ENCODE assay signal across 14 mouse cellular contexts in genomic region chr13:20434071-20434470, GRCm38 (mm10).
A peak's percentile ranks its signal among the peaks of the same experiment; 100 is the strongest.
DNase-seq lines count a peak whose midpoint lies in the region; ATAC-seq and TF ChIP-seq lines count a peak whose summit lies in the region.
"Had no signal": no experiment of that assay in that cellular context is flagged by ENCODE, and none has a peak within 500 bp of the region (broad histone marks: within the 10 kb centered on the region; RNA-seq: fewer than 3 reads in every experiment).

No protein-coding gene starts in this region.

- no peaks in the 10 kb centered on the region for H3K9me3 ChIP-seq in forebrain, embryonic 11.5 days (ENCODE audit: control insufficient read depth, low read length)
- no peaks in the 10 kb centered on the region for H3K9me3 ChIP-seq in forebrain, embryonic 10.5 days
- H3K9me3 ChIP-seq in hindbrain, postnatal 0 days (ENCODE audit: low read length), result no peaks in the 10 kb centered on the region
- no peaks in the 10 kb centered on the region for H3K9me3 ChIP-seq in hindbrain, embryonic 16.5 days (ENCODE audit: control insufficient read depth, low read length)
- H3K9me3 ChIP-seq: hindbrain, embryonic 15.5 days; limb, embryonic 15.5 days had no signal

- no peaks in the 10 kb centered on the region for H3K4me1 ChIP-seq in forebrain, embryonic 11.5 days (replicated peaks; ENCODE audit: control insufficient read depth, insufficient read depth, low read length)
- H3K4me1 ChIP-seq in forebrain, embryonic 10.5 days, result peaks cover 6% of the 10 kb centered on the region; the same call in 1 of the 2 replicates
- H3K4me1 ChIP-seq in hindbrain, postnatal 0 days (ENCODE audit: insufficient read depth, low read length), result no peaks in the 10 kb centered on the region
- no peaks in the 10 kb centered on the region for H3K4me1 ChIP-seq in hindbrain, embryonic 16.5 days (ENCODE audit: control insufficient read depth, insufficient read depth, low read depth, low read length)
- H3K4me1 ChIP-seq: hindbrain, embryonic 15.5 days; limb, embryonic 15.5 days had no signal

- H3K36me3 ChIP-seq in forebrain, embryonic 11.5 days (ENCODE audit: control insufficient read depth, insufficient read depth, low read length), result no peaks in the 10 kb centered on the region
- H3K36me3 ChIP-seq in forebrain, embryonic 10.5 days (replicated peaks), result no peaks in the 10 kb centered on the region
- no peaks in the 10 kb centered on the region for H3K36me3 ChIP-seq in hindbrain, postnatal 0 days (ENCODE audit: insufficient read depth, low read length)
- H3K36me3 ChIP-seq in hindbrain, embryonic 16.5 days (ENCODE audit: control insufficient read depth, insufficient read depth, low read length), result no peaks in the 10 kb centered on the region
- H3K36me3 ChIP-seq: hindbrain, embryonic 15.5 days; limb, embryonic 15.5 days had no signal

- H3K4me2 ChIP-seq in forebrain, embryonic 11.5 days (ENCODE audit: low read depth, low read length, severe bottlenecking), result no peak overlapping the region
- no peak overlapping the region for H3K4me2 ChIP-seq in hindbrain, postnatal 0 days (ENCODE audit: low read depth, low read length)
- H3K4me2 ChIP-seq in hindbrain, embryonic 16.5 days (ENCODE audit: low read length), result no peak overlapping the region
- H3K4me2 ChIP-seq: hindbrain, embryonic 15.5 days; limb, embryonic 15.5 days had no signal

- no peak for DNase-seq in forebrain, embryonic 11.5 days (ENCODE audit: low spot score)
- no peak for DNase-seq in forebrain, embryonic 10.5 days (ENCODE audit: extremely low spot score, low spot score)
- peak; percentile 24 for DNase-seq in hindbrain, postnatal 0 days (ENCODE audit: low spot score)
- DNase-seq in 416B (ENCODE audit: low read depth), result peak; percentile 25
- DNase-seq in brain, embryonic 14.5 days (ENCODE audit: low read depth), result peak; percentile 55
- no peak for DNase-seq in urinary bladder, postnatal 25 days (ENCODE audit: low spot score)
- DNase-seq: kidney, adult 9 months; right cerebral cortex, postnatal 25 days; thymus, adult 2 months had no signal

- no peaks in the 10 kb centered on the region for H3K27me3 ChIP-seq in forebrain, embryonic 11.5 days (ENCODE audit: control insufficient read depth, insufficient read depth, low read length)
- H3K27me3 ChIP-seq in forebrain, embryonic 10.5 days (ENCODE audit: poor library complexity, severe bottlenecking), result no peaks in the 10 kb centered on the region
- H3K27me3 ChIP-seq in hindbrain, postnatal 0 days (ENCODE audit: insufficient read depth, low read length), result no peaks in the 10 kb centered on the region
- H3K27me3 ChIP-seq in hindbrain, embryonic 16.5 days (replicated peaks; ENCODE audit: control insufficient read depth, insufficient read depth, low read length), result no peaks in the 10 kb centered on the region
- H3K27me3 ChIP-seq: hindbrain, embryonic 15.5 days; limb, embryonic 15.5 days had no signal

- H3K27ac ChIP-seq in forebrain, embryonic 11.5 days (ENCODE audit: low read depth, low read length), result no peak overlapping the region
- no peak overlapping the region for H3K27ac ChIP-seq in forebrain, embryonic 10.5 days
- H3K27ac ChIP-seq in hindbrain, postnatal 0 days, result no peak overlapping the region
- no peak overlapping the region for H3K27ac ChIP-seq in hindbrain, embryonic 16.5 days (ENCODE audit: low read depth, low read length)
- H3K27ac ChIP-seq: hindbrain, embryonic 15.5 days; limb, embryonic 15.5 days had no signal

- no peak overlapping the region for H3K4me3 ChIP-seq in forebrain, embryonic 11.5 days (ENCODE audit: low read depth, low read length)
- H3K4me3 ChIP-seq in forebrain, embryonic 10.5 days, result no peak overlapping the region
- H3K4me3 ChIP-seq in hindbrain, postnatal 0 days (ENCODE audit: low read length), result no peak overlapping the region
- H3K4me3 ChIP-seq in hindbrain, embryonic 16.5 days (ENCODE audit: low read length), result no peak overlapping the region
- H3K4me3 ChIP-seq: hindbrain, embryonic 15.5 days; limb, embryonic 15.5 days; myocyte had no signal

- TF ChIP-seq POLR2A in brain, embryonic 14.5 days (IDR thresholded peaks at IDR 0.05; ENCODE audit: borderline replicate concordance, extremely low read depth, insufficient read depth, insufficient read length, poor library complexity, severe bottlenecking), result no peak

- no peak overlapping the region for H3K9ac ChIP-seq in forebrain, embryonic 11.5 days (ENCODE audit: low read length)
- no peak overlapping the region for H3K9ac ChIP-seq in hindbrain, postnatal 0 days (replicated peaks; ENCODE audit: low read length)
- no peak overlapping the region for H3K9ac ChIP-seq in hindbrain, embryonic 16.5 days (ENCODE audit: low read depth, low read length)
- H3K9ac ChIP-seq: hindbrain, embryonic 15.5 days; limb, embryonic 15.5 days had no signal

- TF ChIP-seq CTCF in hindbrain, postnatal 0 days (IDR thresholded peaks at IDR 0.05; ENCODE audit: low read depth), result peak; percentile 19; the same call in 1 of the 2 replicates
- no peak for TF ChIP-seq CTCF in brain, embryonic 14.5 days (IDR thresholded peaks at IDR 0.05; ENCODE audit: borderline replicate concordance, extremely low read depth, insufficient read depth, insufficient read length)

- peak; percentile 42; the same call in 1 of the 2 replicates for ATAC-seq in forebrain, embryonic 11.5 days (replicated peaks; ENCODE audit: low FRiP score)
- ATAC-seq in hindbrain, postnatal 0 days, result no peak
- ATAC-seq in hindbrain, embryonic 16.5 days, result no peak
- ATAC-seq: CD4-positive, CD25-positive, alpha-beta regulatory T cell, adult 4 months had no signal

- 67% methylated on average over 4 of the region's 4 CpGs for WGBS in forebrain, embryonic 11.5 days
- WGBS in forebrain, embryonic 10.5 days, result 78% methylated on average over 4 of the region's 4 CpGs
- WGBS in hindbrain, postnatal 0 days, result 65% methylated on average over 4 of the region's 4 CpGs
- 58% methylated on average over 4 of the region's 4 CpGs for WGBS in hindbrain, embryonic 16.5 days

Comparison
In these comparisons a context has a peak if more than half of its experiments do, and no peak if none do; other contexts are left out.
1. DNase-seq: peak in hindbrain, postnatal 0 days (single experiment), 416B (single experiment) and brain, embryonic 14.5 days (single experiment); none in forebrain, embryonic 11.5 days (single experiment), forebrain, embryonic 10.5 days (single experiment) and urinary bladder, postnatal 25 days (single experiment).